Mouse (Mus musculus) testis, adult 2 months (tissue): ENCODE measurements around the gene Pex14.
"Not testable (repeated sequence)": the region's sequence is repeated elsewhere in the genome, so short reads cannot be mapped to it uniquely, and the experiment has no call there.

Experiments used
- CTCF ChIP-seq: fragments of 200-500 bp; IDR thresholded peaks from 2 replicates; pipeline ENCODE4 v1.5.1; 2012; ENCODE audit warnings: low read depth, mild to moderate bottlenecking, inconsistent platforms, low read length, moderate library complexity; ENCODE audit not compliant: control insufficient read depth, insufficient read depth, insufficient replicate concordance
- POLR2A ChIP-seq: fragments of 200-500 bp; IDR thresholded peaks from 2 replicates; pipeline ENCODE4 v1.6.1; 2012; ENCODE audit warnings: low read depth, mild to moderate bottlenecking, inconsistent platforms, low read length, moderate library complexity; ENCODE audit not compliant: control insufficient read depth

- not testable (repeated sequence) for TF ChIP-seq CTCF, POLR2A
These were observed 20.4 kb upstream of the Pex14 start for GRCm38 (mm10) chr4:149119978-149120562.
